Mouse (Mus musculus) limb, embryonic 14.5 days (tissue): ENCODE results near the gene Tbx3. TPM values are rescaled to one million over a fixed set of nuclear protein-coding genes. Genes with fewer than 3 reads are reported as not detected.

Experiments
- ATAC-seq: fragments of 200-750 bp; cut with Nextera tagmentation; 2 replicates; pipeline ENCODE4 v1.8.0; 2017; ENCODE audit warnings: low read depth, moderate number of reproducible peaks, moderate TSS enrichment; ENCODE audit not compliant: low FRiP score
- DNase-seq: peaks from one replicate; pipeline ENCODE4 v3.0.0-alpha.2; 2015; ENCODE audit warnings: low spot score
- H3K27ac ChIP-seq: fragments of 300-500 bp; sonication (generic); replicated peaks from 2 replicates; pipeline ENCODE4 v1.5.1; 2014; ENCODE audit warnings: low read depth, mild to moderate bottlenecking, low read length, moderate library complexity, mixed read lengths
- H3K27me3 ChIP-seq: fragments of 300-500 bp; sonication (generic); 2 replicates; pipeline ENCODE4 v1.6.1; 2014; ENCODE audit warnings: low read length, mixed read lengths; ENCODE audit not compliant: control insufficient read depth, insufficient read depth
- H3K36me3 ChIP-seq: fragments of 300-500 bp; sonication (generic); 2 replicates; pipeline ENCODE4 v1.6.1; 2014; ENCODE audit warnings: mild to moderate bottlenecking, low read length, moderate library complexity, mixed read lengths; ENCODE audit not compliant: control insufficient read depth, insufficient read depth
- H3K4me1 ChIP-seq: fragments of 300-500 bp; sonication (generic); 2 replicates; pipeline ENCODE4 v1.6.1; 2014; ENCODE audit warnings: antibody characterized with exemption, low read length, mixed read lengths; ENCODE audit not compliant: control insufficient read depth, insufficient read depth
- H3K4me2 ChIP-seq: fragments of 300-500 bp; sonication (generic); replicated peaks from 2 replicates; pipeline ENCODE4 v1.6.1; 2014; ENCODE audit warnings: low read depth, mild to moderate bottlenecking, low read length, moderate library complexity; ENCODE audit not compliant: severe bottlenecking
- H3K4me3 ChIP-seq: fragments of 300-500 bp; sonication (generic); replicated peaks from 2 replicates; pipeline ENCODE4 v1.5.1; 2014; ENCODE audit warnings: low read length
- H3K9ac ChIP-seq: fragments of 300-500 bp; sonication (generic); 2 replicates; pipeline ENCODE4 v1.6.1; 2014; ENCODE audit warnings: mild to moderate bottlenecking, low read depth, low read length, moderate library complexity; ENCODE audit not compliant: severe bottlenecking
- H3K9me3 ChIP-seq: fragments of 300-500 bp; sonication (generic); 2 replicates; pipeline ENCODE4 v1.6.1; 2016; ENCODE audit warnings: low read length; ENCODE audit not compliant: control insufficient read depth
- POLR2A ChIP-seq: fragments of 200-500 bp; IDR thresholded peaks from 2 replicates; pipeline ENCODE4 v1.8.0; 2012; ENCODE audit warnings: inconsistent platforms, mild to moderate bottlenecking, moderate library complexity, borderline replicate concordance; ENCODE audit not compliant: insufficient read depth, insufficient read length; ENCODE audit errors: extremely low read depth
- WGBS: fragments of 180-500 bp; shearing (Covaris S2); extraction: QIAGEN DNeasy Blood & Tissue Kit; methylation state at CpG from one replicate; pipeline ENCODE4 v1.1.7; 2014; 5-methylcytosine and 5-hydroxymethylcytosine counted together
- polyA plus RNA-seq, 2 experiments: library from polyadenylated mRNA; depleted of rRNA in 1 of 2; stranded (reverse) in 1 of 2; unstranded in 1 of 2; fragments of >200 nt; fragmentation: Nextera tagmentation in 1 of 2; extraction: Ambion mirVana in 1 of 2; gene quantifications; 2 replicates each; pipeline versions ENCODE4 v1.2.1 to v1.2.3; 2012 to 2014

Tbx3 gene
- polyA plus RNA-seq, 2 experiments: 18.6 to 23.9 TPM

DNA sequence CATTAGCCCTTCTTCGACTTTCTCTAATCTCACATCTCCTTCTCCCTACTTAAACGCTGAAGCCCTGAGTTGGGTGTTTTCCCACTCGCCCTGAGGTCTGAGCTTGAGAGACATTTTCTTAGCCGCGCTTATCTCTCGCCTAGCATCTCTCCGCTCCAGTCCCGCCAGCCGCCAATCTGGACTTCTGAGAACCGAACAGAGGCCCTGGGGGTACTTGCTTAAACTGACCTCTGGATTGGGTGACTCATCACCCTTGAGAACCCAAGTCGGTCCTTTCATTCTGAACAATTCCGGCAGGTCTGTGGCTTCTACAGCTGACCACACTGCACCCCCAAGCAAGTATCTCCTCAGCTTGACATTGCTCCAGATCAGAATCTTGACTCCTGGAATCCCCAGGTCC is 32.2 kb upstream of the Tbx3 start:
- no peak for ATAC-seq
- H3K27ac ChIP-seq: no peak overlapping the region
- no peak for DNase-seq
- H3K9me3 ChIP-seq: no peaks in the 10 kb centered on the region
- no peak overlapping the region for H3K4me2 ChIP-seq
- no peak overlapping the region for H3K9ac ChIP-seq
- H3K36me3 ChIP-seq: no peaks in the 10 kb centered on the region
- peaks cover 4% of the 10 kb centered on the region; the same call in 1 of the 2 replicates for H3K4me1 ChIP-seq
- no peak for TF ChIP-seq POLR2A
- H3K4me3 ChIP-seq: no peak overlapping the region
- WGBS: 46% methylated on average over 12 of the region's 12 CpGs
- peaks cover 32% of the 10 kb centered on the region for H3K27me3 ChIP-seq

GRCm38 (mm10) chr5:119641094-119641493 is 29.4 kb upstream of the Tbx3 start:
- TF ChIP-seq POLR2A: no peak
- no peak overlapping the region for H3K27ac ChIP-seq
- no peak overlapping the region for H3K4me2 ChIP-seq
- H3K4me1 ChIP-seq: no peaks in the 10 kb centered on the region
- ATAC-seq: no peak
- H3K27me3 ChIP-seq: peaks cover 36% of the 10 kb centered on the region
- WGBS: 52% methylated on average over 9 of the region's 9 CpGs
- H3K9ac ChIP-seq: no peak overlapping the region
- no peak for DNase-seq
- H3K4me3 ChIP-seq: no peak overlapping the region
- H3K36me3 ChIP-seq: no peaks in the 10 kb centered on the region
- H3K9me3 ChIP-seq: no peaks in the 10 kb centered on the region

DNA sequence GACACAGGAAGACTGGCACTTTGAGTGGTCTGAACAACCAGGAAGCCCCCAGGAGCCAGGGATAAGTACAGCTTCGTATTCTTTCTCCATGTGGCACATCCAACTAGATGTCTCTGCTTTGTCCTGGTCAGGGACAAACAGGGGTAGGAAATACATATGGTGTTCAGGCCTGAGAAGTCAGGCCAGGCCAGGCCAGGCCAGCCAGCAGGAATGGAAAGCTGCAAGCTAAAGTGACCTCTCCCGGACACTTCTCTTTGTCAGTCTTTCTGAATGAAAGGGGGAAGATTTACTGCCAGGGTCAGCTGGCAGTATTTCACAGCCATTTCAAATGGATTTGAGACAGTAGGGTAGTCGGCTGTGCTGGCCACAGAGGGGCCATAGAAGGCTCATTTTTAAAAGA is 28.8 kb upstream of the Tbx3 start:
- DNase-seq (no peak), ATAC-seq (no peak)
- Histone ChIP-seq H3K27ac (no peak overlapping the region), H3K4me2 (no peak overlapping the region), H3K4me3 (no peak overlapping the region), H3K36me3 (no peaks in the 10 kb centered on the region), H3K9ac (no peak overlapping the region), H3K9me3 (no peaks in the 10 kb centered on the region), H3K27me3 (peaks cover 33% of the 10 kb centered on the region), H3K4me1 (no peaks in the 10 kb centered on the region)
- no peak for TF ChIP-seq POLR2A
- 17% methylated on average over 3 of the region's 3 CpGs for WGBS

DNA sequence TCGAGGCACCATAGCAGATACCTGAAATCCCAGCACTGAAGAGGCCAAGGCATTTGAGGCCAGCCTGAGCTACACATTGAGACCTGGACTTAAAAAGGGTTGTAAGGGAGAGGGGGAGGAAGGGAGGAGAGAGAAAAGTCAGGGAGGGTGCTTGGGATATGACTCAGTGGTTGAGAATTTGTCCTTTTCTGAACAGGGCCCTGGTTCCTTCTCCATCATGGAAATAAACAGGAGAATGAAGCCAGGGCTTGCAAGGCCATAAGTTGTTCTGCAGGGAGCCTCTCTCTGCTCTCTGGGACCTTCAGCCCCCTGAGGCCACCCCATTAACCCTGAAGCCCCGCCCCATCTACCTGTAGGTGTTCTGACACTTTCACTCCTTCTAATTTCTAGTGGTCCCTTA is 23.5 kb upstream of the Tbx3 start:
- no peak overlapping the region for H3K4me3 ChIP-seq
- peaks cover 32% of the 10 kb centered on the region for H3K27me3 ChIP-seq
- 63% methylated on average over 2 of the region's 2 CpGs for WGBS
- H3K9ac ChIP-seq: no peak overlapping the region
- H3K4me1 ChIP-seq: no peaks in the 10 kb centered on the region
- no peak overlapping the region for H3K27ac ChIP-seq
- ATAC-seq (no peak), DNase-seq (no peak)
- H3K4me2 ChIP-seq: no peak overlapping the region
- no peaks in the 10 kb centered on the region for H3K36me3 ChIP-seq
- no peaks in the 10 kb centered on the region for H3K9me3 ChIP-seq
- TF ChIP-seq POLR2A: no peak

DNA sequence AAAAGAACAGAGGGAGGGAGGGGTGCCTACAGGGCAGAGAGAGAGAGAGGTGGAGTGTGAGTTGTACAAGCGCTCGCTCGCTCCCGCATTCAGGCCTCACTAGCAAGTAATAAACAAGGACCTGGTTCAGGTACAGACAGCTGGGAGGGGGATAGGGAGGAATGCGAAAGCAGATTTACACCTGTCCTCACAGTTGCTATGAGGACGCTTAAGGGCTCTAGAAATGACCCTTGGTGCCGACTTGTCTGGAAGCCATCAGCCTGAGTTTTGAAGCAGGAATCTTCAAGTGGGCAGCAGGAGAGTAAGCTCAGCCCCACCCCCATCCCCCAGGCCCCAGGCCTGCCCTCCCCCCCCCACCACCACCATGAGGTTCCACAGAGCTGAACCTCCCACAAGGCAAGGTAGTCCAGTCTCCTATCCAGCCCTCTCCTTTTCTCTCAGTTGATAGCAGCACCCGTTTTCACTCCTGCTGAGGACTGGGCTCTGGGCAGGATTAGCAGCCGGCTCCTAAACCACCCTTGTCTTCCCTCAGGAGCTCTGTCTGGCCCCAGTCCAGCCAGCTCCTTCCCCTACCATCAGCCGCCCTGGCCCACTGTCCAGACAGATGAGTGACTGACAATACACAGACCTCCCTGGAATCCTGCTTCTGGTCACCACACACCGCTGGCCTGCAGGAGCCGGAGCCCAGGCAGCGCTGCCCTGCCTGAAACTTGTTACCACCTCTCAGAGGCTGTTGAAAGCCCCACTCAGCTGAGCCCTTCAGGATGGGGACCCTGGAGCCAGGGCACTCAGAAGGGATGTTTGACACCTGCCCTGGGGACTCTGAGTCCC is 19.1 kb upstream of the Tbx3 start:
- WGBS: 21% methylated on average over 11 of the region's 13 CpGs
- H3K4me1 ChIP-seq: no peaks in the 10 kb centered on the region
- no peak for TF ChIP-seq POLR2A

GRCm38 (mm10) chr5:119656354-119656753 is 14.1 kb upstream of the Tbx3 start:
- H3K4me2 ChIP-seq: no peak overlapping the region

More for the DNA sequence above, 19.1 kb upstream of the Tbx3 start:
- ATAC-seq (no peak), DNase-seq (no peak)
- Histone ChIP-seq H3K9ac (no peak overlapping the region), H3K4me3 (no peak overlapping the region), H3K27ac (no peak overlapping the region), H3K4me2 (no peak overlapping the region), H3K27me3 (peaks cover 42% of the 10 kb centered on the region), H3K36me3 (no peaks in the 10 kb centered on the region), H3K9me3 (no peaks in the 10 kb centered on the region)

More at GRCm38 (mm10) chr5:119656354-119656753, 14.1 kb upstream of the Tbx3 start:
- WGBS: 24% methylated on average over 7 of the region's 7 CpGs
- no peak overlapping the region for H3K4me3 ChIP-seq
- no peak for DNase-seq
- TF ChIP-seq POLR2A: no peak
- no peak overlapping the region for H3K27ac ChIP-seq
- ATAC-seq: no peak
- peaks cover 73% of the 10 kb centered on the region for H3K27me3 ChIP-seq
- no peaks in the 10 kb centered on the region for H3K9me3 ChIP-seq
- H3K4me1 ChIP-seq: no peaks in the 10 kb centered on the region
- H3K36me3 ChIP-seq: no peaks in the 10 kb centered on the region
- H3K9ac ChIP-seq: no peak overlapping the region
